Mouse (Mus musculus) right cerebral cortex, postnatal 10 days (tissue): ENCODE measurements around the gene Gm30737.
"Not testable (repeated sequence)": the region's sequence is repeated elsewhere in the genome, so short reads cannot be mapped to it uniquely, and the experiment has no call there.

Source experiments
- DNase-seq, 2 experiments: peaks; one replicate each; pipeline ENCODE4 v3.0.0; 2021; ENCODE audit warnings: low spot score in 2 of 2

The Gm30737 gene

GRCm38 (mm10) chrY:14400410-14400809 is at the start of gene Gm30737:
Gm30737 (plus strand) TSS chrY:14400710.
- DNase-seq: not testable (repeated sequence)
